Mouse (Mus musculus) limb, embryonic 14.5 days (tissue): ENCODE measurements around the gene E2f2. TPM values are rescaled to one million over a fixed set of nuclear protein-coding genes. Genes with fewer than 3 reads are reported as not detected.

Experiments used
- ATAC-seq: fragments of 200-750 bp; cut with Nextera tagmentation; 2 replicates; pipeline ENCODE4 v1.8.0; 2017; ENCODE audit warnings: low read depth, moderate number of reproducible peaks, moderate TSS enrichment; ENCODE audit not compliant: low FRiP score
- DNase-seq: peaks from one replicate; pipeline ENCODE4 v3.0.0-alpha.2; 2015; ENCODE audit warnings: low spot score
- H3K27ac ChIP-seq: fragments of 300-500 bp; sonication (generic); replicated peaks from 2 replicates; pipeline ENCODE4 v1.5.1; 2014; ENCODE audit warnings: low read depth, mild to moderate bottlenecking, low read length, moderate library complexity, mixed read lengths
- H3K27me3 ChIP-seq: fragments of 300-500 bp; sonication (generic); 2 replicates; pipeline ENCODE4 v1.6.1; 2014; ENCODE audit warnings: low read length, mixed read lengths; ENCODE audit not compliant: control insufficient read depth, insufficient read depth
- H3K36me3 ChIP-seq: fragments of 300-500 bp; sonication (generic); 2 replicates; pipeline ENCODE4 v1.6.1; 2014; ENCODE audit warnings: mild to moderate bottlenecking, low read length, moderate library complexity, mixed read lengths; ENCODE audit not compliant: control insufficient read depth, insufficient read depth
- H3K4me1 ChIP-seq: fragments of 300-500 bp; sonication (generic); 2 replicates; pipeline ENCODE4 v1.6.1; 2014; ENCODE audit warnings: antibody characterized with exemption, low read length, mixed read lengths; ENCODE audit not compliant: control insufficient read depth, insufficient read depth
- H3K4me2 ChIP-seq: fragments of 300-500 bp; sonication (generic); replicated peaks from 2 replicates; pipeline ENCODE4 v1.6.1; 2014; ENCODE audit warnings: low read depth, mild to moderate bottlenecking, low read length, moderate library complexity; ENCODE audit not compliant: severe bottlenecking
- H3K4me3 ChIP-seq: fragments of 300-500 bp; sonication (generic); replicated peaks from 2 replicates; pipeline ENCODE4 v1.5.1; 2014; ENCODE audit warnings: low read length
- H3K9ac ChIP-seq: fragments of 300-500 bp; sonication (generic); 2 replicates; pipeline ENCODE4 v1.6.1; 2014; ENCODE audit warnings: mild to moderate bottlenecking, low read depth, low read length, moderate library complexity; ENCODE audit not compliant: severe bottlenecking
- H3K9me3 ChIP-seq: fragments of 300-500 bp; sonication (generic); 2 replicates; pipeline ENCODE4 v1.6.1; 2016; ENCODE audit warnings: low read length; ENCODE audit not compliant: control insufficient read depth
- POLR2A ChIP-seq: fragments of 200-500 bp; IDR thresholded peaks from 2 replicates; pipeline ENCODE4 v1.8.0; 2012; ENCODE audit warnings: inconsistent platforms, mild to moderate bottlenecking, moderate library complexity, borderline replicate concordance; ENCODE audit not compliant: insufficient read depth, insufficient read length; ENCODE audit errors: extremely low read depth
- WGBS: fragments of 180-500 bp; shearing (Covaris S2); extraction: QIAGEN DNeasy Blood & Tissue Kit; methylation state at CpG from one replicate; pipeline ENCODE4 v1.1.7; 2014; 5-methylcytosine and 5-hydroxymethylcytosine counted together
- polyA plus RNA-seq, 2 experiments: library from polyadenylated mRNA; depleted of rRNA in 1 of 2; stranded (reverse) in 1 of 2; unstranded in 1 of 2; fragments of >200 nt; fragmentation: Nextera tagmentation in 1 of 2; extraction: Ambion mirVana in 1 of 2; gene quantifications; 2 replicates each; pipeline versions ENCODE4 v1.2.1 to v1.2.3; 2012 to 2014

Gene E2f2
- polyA plus RNA-seq, 2 experiments: 6.8 to 8.9 TPM

- no peak for TF ChIP-seq POLR2A
- ATAC-seq: peak; percentile 65
- Histone ChIP-seq H3K4me3 (no peak overlapping the region), H3K9me3 (no peaks in the 10 kb centered on the region), H3K27me3 (no peaks in the 10 kb centered on the region), H3K4me2 (no peak overlapping the region), H3K27ac (no peak overlapping the region), H3K36me3 (no peaks in the 10 kb centered on the region), H3K9ac (no peak overlapping the region), H3K4me1 (peaks cover 2% of the 10 kb centered on the region; the same call in 1 of the 2 replicates)
- 7% methylated on average over 5 of the region's 5 CpGs for WGBS
- peak; percentile 89 for DNase-seq
Observed at GRCm38 (mm10) chr4:136159802-136160397, 12.3 kb upstream of the E2f2 start.

- H3K4me2 ChIP-seq: peak overlapping the region; percentile 24; the same call in 1 of the 2 replicates
Observed at GRCm38 (mm10) chr4:136163448-136163847, 8.7 kb upstream of the E2f2 start.

GRCm38 (mm10) chr4:136164981-136165380, 7.2 kb upstream of the E2f2 start:
- Histone ChIP-seq H3K4me2 (no peak overlapping the region), H3K27ac (no peak overlapping the region), H3K4me1 (peaks cover 2% of the 10 kb centered on the region; the same call in 1 of the 2 replicates), H3K4me3 (no peak overlapping the region), H3K36me3 (no peaks in the 10 kb centered on the region), H3K9ac (no peak overlapping the region), H3K9me3 (no peaks in the 10 kb centered on the region), H3K27me3 (no peaks in the 10 kb centered on the region)
- WGBS: 72% methylated on average over 8 of the region's 8 CpGs
- no peak for TF ChIP-seq POLR2A
- DNase-seq (no peak), ATAC-seq (no peak)

More at GRCm38 (mm10) chr4:136163448-136163847, 8.7 kb upstream of the E2f2 start:
- Histone ChIP-seq H3K27me3 (no peaks in the 10 kb centered on the region), H3K9me3 (no peaks in the 10 kb centered on the region), H3K4me1 (peaks cover 2% of the 10 kb centered on the region; the same call in 1 of the 2 replicates), H3K4me3 (no peak overlapping the region), H3K9ac (no peak overlapping the region), H3K36me3 (no peaks in the 10 kb centered on the region), H3K27ac (no peak overlapping the region)
- TF ChIP-seq POLR2A: no peak
- 1% methylated on average over 11 of the region's 11 CpGs for WGBS
- ATAC-seq (peak; percentile 86), DNase-seq (peak; percentile 90)

GRCm38 (mm10) chr4:136167701-136168100, 4.5 kb upstream of the E2f2 start:
- DNase-seq (no peak), ATAC-seq (no peak)
- no peaks in the 10 kb centered on the region for H3K9me3 ChIP-seq
- H3K36me3 ChIP-seq: no peaks in the 10 kb centered on the region
- TF ChIP-seq POLR2A: no peak
- H3K27ac ChIP-seq: no peak overlapping the region
- no peak overlapping the region for H3K9ac ChIP-seq
- H3K4me1 ChIP-seq: peaks cover 5% of the 10 kb centered on the region; the same call in 1 of the 2 replicates
- 84% methylated on average over 3 of the region's 3 CpGs for WGBS
- no peaks in the 10 kb centered on the region for H3K27me3 ChIP-seq
- H3K4me2 ChIP-seq: no peak overlapping the region
- no peak overlapping the region for H3K4me3 ChIP-seq

GRCm38 (mm10) chr4:136170401-136170800, 1.8 kb upstream of the E2f2 start:
- Histone ChIP-seq H3K27ac (no peak overlapping the region), H3K4me1 (peaks cover 23% of the 10 kb centered on the region), H3K36me3 (no peaks in the 10 kb centered on the region), H3K4me3 (no peak overlapping the region), H3K27me3 (no peaks in the 10 kb centered on the region), H3K9ac (no peak overlapping the region), H3K9me3 (no peaks in the 10 kb centered on the region), H3K4me2 (no peak overlapping the region)
- WGBS: 69% methylated on average over 4 of the region's 4 CpGs
- ATAC-seq: no peak
- DNase-seq: no peak
- no peak for TF ChIP-seq POLR2A
